Mouse (Mus musculus) ES-Bruce4 (cell line): ENCODE results near the gene Wdr25.
A peak's percentile ranks its signal among the peaks of the same experiment; 100 is the strongest.

Experiments
- CTCF ChIP-seq: IDR thresholded peaks from one replicate; pipeline ENCODE4 v1.8.1; 2011; ENCODE audit warnings: low read depth, low read length
- EP300 ChIP-seq: IDR thresholded peaks from 2 replicates; pipeline ENCODE4 v1.6.1; 2011; ENCODE audit warnings: low read depth, low read length; ENCODE audit not compliant: insufficient read depth
- POLR2A ChIP-seq: IDR thresholded peaks from one replicate; pipeline ENCODE4 v1.8.1; 2011; ENCODE audit warnings: low read length; ENCODE audit not compliant: insufficient read depth

DNA sequence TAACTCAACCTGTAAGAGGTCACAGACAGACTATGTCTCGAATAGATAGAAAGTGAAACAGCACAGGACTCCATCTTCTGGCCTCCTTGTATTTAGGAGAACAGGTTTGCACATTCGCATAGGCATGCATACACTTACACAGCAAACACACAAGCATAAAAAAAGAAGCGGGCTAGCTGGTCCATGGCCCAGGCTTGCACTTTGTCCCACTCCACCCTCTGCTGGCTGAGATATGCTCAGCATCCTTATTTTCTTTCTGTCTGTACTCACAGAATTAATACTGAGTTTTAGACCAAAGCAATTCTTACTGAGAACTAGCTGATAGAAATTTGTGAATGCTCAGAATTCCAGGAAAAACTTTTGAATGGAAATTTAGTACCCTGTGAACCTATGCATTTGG is 2.6 kb downstream of the Wdr25 start:
- TF ChIP-seq POLR2A (no peak), CTCF (peak; percentile 22), EP300 (no peak)
